Mouse (Mus musculus) spleen, postnatal 36 days (tissue): Measurements from ENCODE around the gene Gm20388.

Source experiments
- DNase-seq, 2 experiments: peaks; one replicate each; pipeline ENCODE4 v3.0.0; 2022; ENCODE audit warnings: low spot score in 2 of 2, mixed read lengths in 1 of 2

Gene Gm20388

GRCm38 (mm10) chr8:124200400-124200799 is 4289.8 kb downstream of the Gm20388 start:
- DNase-seq = no peak

- DNase-seq = no peak
These were observed 4291.1 kb downstream of the Gm20388 start for GRCm38 (mm10) chr8:124201706-124202105.

GRCm38 (mm10) chr8:124202895-124203294 is 4292.3 kb downstream of the Gm20388 start:
- DNase-seq = no peak

- DNase-seq = no peak
These were observed 4293.5 kb downstream of the Gm20388 start for GRCm38 (mm10) chr8:124204001-124204601.

- DNase-seq = no peak
These were observed 4301.5 kb downstream of the Gm20388 start for GRCm38 (mm10) chr8:124212148-124212547.

- no peak for DNase-seq
These were observed 4306.3 kb downstream of the Gm20388 start for GRCm38 (mm10) chr8:124216951-124217350.

GRCm38 (mm10) chr8:124229883-124230282 is 4319.2 kb downstream of the Gm20388 start:
- peak in 1 of 2 experiments; percentile 22 for DNase-seq

GRCm38 (mm10) chr8:124230496-124231175 is 4320.0 kb downstream of the Gm20388 start:
- DNase-seq = no peak

GRCm38 (mm10) chr8:124231176-124231484 is 4320.5 kb downstream of the Gm20388 start, which contains the start of gene Galnt2:
TSS of gene Galnt2 (plus strand) at chr8:124231391.
- peak; percentile 86 to 87 for DNase-seq

GRCm38 (mm10) chr8:124231485-124232279 is 4321.0 kb downstream of the Gm20388 start:
- DNase-seq = peak; percentile 14 to 70

GRCm38 (mm10) chr8:124232280-124232600 is 4321.6 kb downstream of the Gm20388 start:
- DNase-seq = no peak

GRCm38 (mm10) chr8:124234496-124234895 is 4323.9 kb downstream of the Gm20388 start:
- no peak for DNase-seq

- no peak for DNase-seq
These were observed 4324.9 kb downstream of the Gm20388 start for GRCm38 (mm10) chr8:124235536-124235935.

GRCm38 (mm10) chr8:124239350-124239749 is 4328.7 kb downstream of the Gm20388 start:
- no peak for DNase-seq

GRCm38 (mm10) chr8:124240932-124241331 is 4330.3 kb downstream of the Gm20388 start:
- DNase-seq = no peak

GRCm38 (mm10) chr8:124242208-124242607 is 4331.6 kb downstream of the Gm20388 start:
- peak; percentile 15 to 18 for DNase-seq

- no peak for DNase-seq
These were observed 4332.3 kb downstream of the Gm20388 start for GRCm38 (mm10) chr8:124242913-124243312.

GRCm38 (mm10) chr8:124247581-124247980 is 4336.9 kb downstream of the Gm20388 start:
- no peak for DNase-seq

- DNase-seq = no peak
These were observed 4338.0 kb downstream of the Gm20388 start for GRCm38 (mm10) chr8:124248688-124249087.

- no peak for DNase-seq
These were observed 4339.6 kb downstream of the Gm20388 start for GRCm38 (mm10) chr8:124250255-124250654.

GRCm38 (mm10) chr8:124250785-124251184 is 4340.1 kb downstream of the Gm20388 start:
- DNase-seq = no peak

- DNase-seq = no peak
These were observed 4341.9 kb downstream of the Gm20388 start for GRCm38 (mm10) chr8:124252533-124252950.

- no peak for DNase-seq
These were observed 4343.3 kb downstream of the Gm20388 start for GRCm38 (mm10) chr8:124253939-124254338.
